Mouse (Mus musculus): ENCODE results near the gene Ccdc134. TPM values are rescaled to one million over a fixed set of nuclear protein-coding genes. Genes with fewer than 3 reads are reported as not detected.

Ccdc134 gene
- total RNA-seq, 1 experiment: 28.8 TPM

- Histone ChIP-seq H3K4me1 (ENCODE audit: control insufficient read depth in 2 of 2, insufficient read depth in 2 of 2, low read length in 2 of 2, poor library complexity in 1 of 2) (peaks cover 2 to 15% of the 10 kb centered on the region in 2 experiments), H3K9me3 (ENCODE audit: control insufficient read depth, insufficient read depth, low read depth, low read length) (no peaks in the 10 kb centered on the region), H3K27ac (ENCODE audit: insufficient read depth, low read depth, low read length, poor library complexity, severe bottlenecking) (no peak overlapping the region), H3K9ac (ENCODE audit: insufficient read depth, low read depth, low read length, poor library complexity, severe bottlenecking) (no peak overlapping the region), H3K36me3 (ENCODE audit: control insufficient read depth, insufficient read depth, low read length, poor library complexity, severe bottlenecking) (peaks cover 80% of the 10 kb centered on the region), H3K4me3 (ENCODE audit: insufficient read depth in 1 of 2, low read depth in 1 of 2, low read length in 2 of 2, poor library complexity in 1 of 2, severe bottlenecking in 1 of 2) (no peak overlapping the region)
- TF ChIP-seq ZNF384 (IDR thresholded peaks at IDR 0.05; ENCODE audit: low read depth, low read length) (no peak), MAFK (IDR thresholded peaks at IDR 0.05; ENCODE audit: insufficient read depth, low read depth, low read length) (no peak), CHD2 (IDR thresholded peaks at IDR 0.05; ENCODE audit: low read depth, low read length) (no peak), HCFC1 (IDR thresholded peaks at IDR 0.05; ENCODE audit: borderline replicate concordance, insufficient read depth, low read length) (no peak), ZC3H11A (IDR thresholded peaks at IDR 0.05; ENCODE audit: borderline replicate concordance, low read depth, low read length) (no peak)
- no peak for DNase-seq (ENCODE audit: low read depth, low spot score)
- in situ Hi-C loops (cut with MboI; ENCODE audit: low sequenced_read_pairs in 2 of 2, unreplicated experiment in 2 of 2): no loop called here
Observed at GRCm38 (mm10) chr15:82183596-82183995, 55.9 kb downstream of the Ccdc134 start.

- peaks cover 74% of the 10 kb centered on the region for H3K36me3 ChIP-seq (ENCODE audit: control insufficient read depth, insufficient read depth, low read length, poor library complexity, severe bottlenecking)
- H3K9me3 ChIP-seq (ENCODE audit: control insufficient read depth, insufficient read depth, low read depth, low read length): no peaks in the 10 kb centered on the region
- no peak for DNase-seq (ENCODE audit: low read depth, low spot score)
- H3K4me1 ChIP-seq (ENCODE audit: control insufficient read depth in 2 of 2, insufficient read depth in 2 of 2, low read length in 2 of 2, poor library complexity in 1 of 2): peaks cover 2 to 15% of the 10 kb centered on the region in 2 experiments
- H3K9ac ChIP-seq (ENCODE audit: insufficient read depth, low read depth, low read length, poor library complexity, severe bottlenecking): no peak overlapping the region
- no peak overlapping the region for H3K4me3 ChIP-seq (ENCODE audit: insufficient read depth in 1 of 2, low read depth in 1 of 2, low read length in 2 of 2, poor library complexity in 1 of 2, severe bottlenecking in 1 of 2)
- TF ChIP-seq CHD2 (IDR thresholded peaks at IDR 0.05; ENCODE audit: low read depth, low read length) (no peak), ZNF384 (IDR thresholded peaks at IDR 0.05; ENCODE audit: low read depth, low read length) (no peak), ZC3H11A (IDR thresholded peaks at IDR 0.05; ENCODE audit: borderline replicate concordance, low read depth, low read length) (no peak)
- in situ Hi-C loops (cut with MboI; ENCODE audit: low sequenced_read_pairs in 2 of 2, unreplicated experiment in 2 of 2): no loop called here
- no peak overlapping the region for H3K27ac ChIP-seq (ENCODE audit: insufficient read depth, low read depth, low read length, poor library complexity, severe bottlenecking)
Observed at GRCm38 (mm10) chr15:82184183-82184582, 56.5 kb downstream of the Ccdc134 start.

- in situ Hi-C loops (cut with MboI; ENCODE audit: low sequenced_read_pairs in 2 of 2, unreplicated experiment in 2 of 2): no loop called here
- H3K36me3 ChIP-seq (ENCODE audit: control insufficient read depth, insufficient read depth, low read length, poor library complexity, severe bottlenecking): peaks cover 73% of the 10 kb centered on the region
- no peak for TF ChIP-seq CHD2 (IDR thresholded peaks at IDR 0.05; ENCODE audit: low read depth, low read length)
- peaks cover 2 to 15% of the 10 kb centered on the region in 2 experiments for H3K4me1 ChIP-seq (ENCODE audit: control insufficient read depth in 2 of 2, insufficient read depth in 2 of 2, low read length in 2 of 2, poor library complexity in 1 of 2)
- DNase-seq (ENCODE audit: low read depth, low spot score): no peak
- no peak overlapping the region for H3K4me3 ChIP-seq (ENCODE audit: insufficient read depth in 1 of 2, low read depth in 1 of 2, low read length in 2 of 2, poor library complexity in 1 of 2, severe bottlenecking in 1 of 2)
- H3K9me3 ChIP-seq (ENCODE audit: control insufficient read depth, insufficient read depth, low read depth, low read length): no peaks in the 10 kb centered on the region
- H3K27ac ChIP-seq (ENCODE audit: insufficient read depth, low read depth, low read length, poor library complexity, severe bottlenecking): no peak overlapping the region
- no peak overlapping the region for H3K9ac ChIP-seq (ENCODE audit: insufficient read depth, low read depth, low read length, poor library complexity, severe bottlenecking)
Observed at GRCm38 (mm10) chr15:82184656-82185055, 56.9 kb downstream of the Ccdc134 start.

GRCm38 (mm10) chr15:82185062-82185783 is 57.5 kb downstream of the Ccdc134 start:
- Histone ChIP-seq H3K9me3 (ENCODE audit: control insufficient read depth, insufficient read depth, low read depth, low read length) (no peaks in the 10 kb centered on the region), H3K4me3 (ENCODE audit: insufficient read depth in 1 of 2, low read depth in 1 of 2, low read length in 2 of 2, poor library complexity in 1 of 2, severe bottlenecking in 1 of 2) (no peak overlapping the region), H3K36me3 (ENCODE audit: control insufficient read depth, insufficient read depth, low read length, poor library complexity, severe bottlenecking) (peaks cover 69% of the 10 kb centered on the region), H3K9ac (ENCODE audit: insufficient read depth, low read depth, low read length, poor library complexity, severe bottlenecking) (no peak overlapping the region), H3K27ac (ENCODE audit: insufficient read depth, low read depth, low read length, poor library complexity, severe bottlenecking) (no peak overlapping the region), H3K4me1 (ENCODE audit: control insufficient read depth in 2 of 2, insufficient read depth in 2 of 2, low read length in 2 of 2, poor library complexity in 1 of 2) (peaks cover 2 to 15% of the 10 kb centered on the region in 2 experiments)
- DNase-seq (ENCODE audit: low read depth, low spot score): no peak
- in situ Hi-C loops (cut with MboI; ENCODE audit: low sequenced_read_pairs in 2 of 2, unreplicated experiment in 2 of 2): no loop called here
- TF ChIP-seq MAFK (IDR thresholded peaks at IDR 0.05; ENCODE audit: insufficient read depth, low read depth, low read length) (no peak), ZNF384 (IDR thresholded peaks at IDR 0.05; ENCODE audit: low read depth, low read length) (no peak), ZC3H11A (IDR thresholded peaks at IDR 0.05; ENCODE audit: borderline replicate concordance, low read depth, low read length) (no peak)

- Histone ChIP-seq H3K27ac (ENCODE audit: insufficient read depth, low read depth, low read length, poor library complexity, severe bottlenecking) (0 out of 2 replicates have a peak overlapping the region, but pooled peaks have one; percentile 28), H3K4me1 (ENCODE audit: control insufficient read depth in 2 of 2, insufficient read depth in 2 of 2, low read length in 2 of 2, poor library complexity in 1 of 2) (peaks cover 2 to 17% of the 10 kb centered on the region in 2 experiments), H3K4me3 (ENCODE audit: insufficient read depth in 1 of 2, low read depth in 1 of 2, low read length in 2 of 2, poor library complexity in 1 of 2, severe bottlenecking in 1 of 2) (no peak overlapping the region), H3K36me3 (ENCODE audit: control insufficient read depth, insufficient read depth, low read length, poor library complexity, severe bottlenecking) (peaks cover 64% of the 10 kb centered on the region), H3K9me3 (ENCODE audit: control insufficient read depth, insufficient read depth, low read depth, low read length) (no peaks in the 10 kb centered on the region), H3K9ac (ENCODE audit: insufficient read depth, low read depth, low read length, poor library complexity, severe bottlenecking) (no peak overlapping the region)
- TF ChIP-seq HCFC1 (IDR thresholded peaks at IDR 0.05; ENCODE audit: borderline replicate concordance, insufficient read depth, low read length) (no peak), ZC3H11A (IDR thresholded peaks at IDR 0.05; ENCODE audit: borderline replicate concordance, low read depth, low read length) (no peak), CHD2 (IDR thresholded peaks at IDR 0.05; ENCODE audit: low read depth, low read length) (no peak), ZNF384 (IDR thresholded peaks at IDR 0.05; ENCODE audit: low read depth, low read length) (no peak), MAFK (IDR thresholded peaks at IDR 0.05; ENCODE audit: insufficient read depth, low read depth, low read length) (no peak)
- DNase-seq (ENCODE audit: low read depth, low spot score): no peak
- in situ Hi-C loops (cut with MboI; ENCODE audit: low sequenced_read_pairs in 2 of 2, unreplicated experiment in 2 of 2): no loop called here
Observed at GRCm38 (mm10) chr15:82186131-82186530, 58.4 kb downstream of the Ccdc134 start.

All from ES-E14 (cell line).